Mouse (Mus musculus): ENCODE data around the gene Ooep. TPM values are rescaled to one million over a fixed set of nuclear protein-coding genes. Genes with fewer than 3 reads are reported as not detected.

Gene Ooep
- not detected for polyA plus RNA-seq (2017; shearing (Covaris generic))

DNA sequence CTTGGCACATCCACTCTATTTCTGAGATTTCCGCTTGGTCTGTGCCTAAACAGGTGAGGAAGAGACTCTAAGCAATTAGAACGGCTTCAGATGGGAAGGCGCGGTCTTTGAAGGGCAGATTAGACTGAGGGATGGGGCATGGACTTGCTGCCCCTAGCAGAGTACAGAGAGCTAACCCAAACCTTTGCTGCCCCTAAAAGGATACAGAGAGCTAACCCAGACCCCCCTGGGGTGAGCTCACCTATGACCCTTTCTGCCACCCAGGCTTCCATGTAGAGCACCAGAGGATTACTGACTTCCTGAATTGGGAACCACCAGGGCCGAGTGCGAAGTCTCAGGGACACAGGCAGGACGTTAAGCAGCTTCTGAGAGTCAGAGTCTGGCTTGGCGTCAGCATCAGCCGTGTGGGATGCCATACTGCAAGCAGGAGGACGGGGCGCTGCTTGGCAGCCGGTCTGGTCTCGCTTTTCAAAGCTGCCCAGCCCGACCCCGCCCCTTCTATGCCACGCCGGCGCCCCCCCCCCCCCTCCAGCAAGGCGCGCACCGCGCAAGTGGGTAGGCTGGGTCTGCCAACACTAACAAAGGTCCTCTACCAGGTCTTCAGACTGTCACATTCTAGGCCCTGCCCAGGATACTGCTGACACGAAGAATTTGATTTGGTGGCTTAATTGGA is at the start of gene Ooep:
Gene Ooep (minus strand): TSS at position 613 of the 673 bp plus-strand sequence.

GRCm38 (mm10) chr9:78395630-78396351 is 17.3 kb upstream of the Ooep start, which contains the start of gene Ddx43:
Gene Ddx43 (plus strand): TSS chr9:78395777.

GRCm38 (mm10) chr9:78367959-78368358 is 10.6 kb downstream of the Ooep start, which contains the start of gene Dppa5a:
Gene Dppa5a (minus strand): TSS chr9:78368177.

GRCm38 (mm10) chr9:78355611-78356010 is 22.9 kb downstream of the Ooep start, which contains the start of gene Gsta2:
Gene Gsta2 (minus strand): TSS chr9:78355788.

DNA sequence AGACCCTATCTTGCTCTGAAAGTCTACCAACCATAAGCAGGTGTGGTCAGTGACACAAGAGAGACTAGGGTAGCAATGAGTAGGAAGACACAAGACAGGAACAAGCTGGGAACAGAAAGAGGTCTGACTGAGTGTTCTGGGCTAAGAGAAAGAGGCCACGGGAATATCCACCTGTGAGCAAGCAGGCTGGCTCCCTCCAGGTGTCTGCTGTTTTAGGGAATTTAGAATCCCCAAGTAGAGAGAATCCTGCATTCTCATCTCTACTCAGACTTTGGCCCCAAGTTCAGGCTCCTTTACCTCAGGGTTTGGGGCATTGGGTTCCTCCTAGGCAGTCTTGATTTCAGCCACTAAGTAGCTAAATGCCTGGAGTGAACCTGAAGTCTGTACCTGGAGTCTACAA is 51.2 kb downstream of the Ooep start, which contains the start of gene Omt2b:
Gene Omt2b (plus strand): TSS at position 301 of the 400 bp plus-strand sequence.

Other genes with a start within 250 kb of the Ooep start
- gene Gsta4, start 196.0 kb downstream of the Ooep start, polyA plus RNA-seq (2017; shearing (Covaris generic)) = 49.1 TPM
- not detected for gene Gsta1, start 148.1 kb downstream of the Ooep start, polyA plus RNA-seq (2017; shearing (Covaris generic))
- gene Gm3776, start 121.6 kb downstream of the Ooep start, polyA plus RNA-seq (2017; shearing (Covaris generic)) = not detected
- not detected for gene Gm10639, start 88.8 kb downstream of the Ooep start, polyA plus RNA-seq (2017; shearing (Covaris generic))
- not detected for gene Omt2a, start 63.9 kb downstream of the Ooep start, polyA plus RNA-seq (2017; shearing (Covaris generic))
- gene Omt2b, start 51.1 kb downstream of the Ooep start, polyA plus RNA-seq (2017; shearing (Covaris generic)) = not detected
- gene Gsta2, start 22.9 kb downstream of the Ooep start, polyA plus RNA-seq (2017; shearing (Covaris generic)) = not detected
- not detected for gene Dppa5a, start 10.5 kb downstream of the Ooep start, polyA plus RNA-seq (2017; shearing (Covaris generic))
- 3.7 TPM for gene Ddx43, start 17.1 kb upstream of the Ooep start, polyA plus RNA-seq (2017; shearing (Covaris generic))
- 1.8 TPM for gene Cgas, start 64.5 kb upstream of the Ooep start, polyA plus RNA-seq (2017; shearing (Covaris generic))
- gene Mto1, start 69.5 kb upstream of the Ooep start, polyA plus RNA-seq (2017; shearing (Covaris generic)) = 11.0 TPM
- gene Gm17324, start 70.1 kb upstream of the Ooep start, polyA plus RNA-seq (2017; shearing (Covaris generic)) = not detected
- 5,400 TPM for gene Eef1a1, start 110.4 kb upstream of the Ooep start, polyA plus RNA-seq (2017; shearing (Covaris generic))
- 18.4 TPM for gene Slc17a5, start 209.3 kb upstream of the Ooep start, polyA plus RNA-seq (2017; shearing (Covaris generic))
- 0.37 TPM for gene Cd109, start 236.8 kb upstream of the Ooep start, polyA plus RNA-seq (2017; shearing (Covaris generic))